Mouse (Mus musculus) hindlimb bud, embryonic 11.5 days (tissue): ENCODE results near the gene Zfp185.

Experiments used
- DNase-seq: peaks from one replicate; pipeline ENCODE4 v3.0.0-alpha.2; 2012; ENCODE audit warnings: low read depth, low spot score; ENCODE audit errors: extremely low spot score

The Zfp185 gene

GRCm38 (mm10) chrX:72986841-72987519 lies at the start of gene Zfp185:
Zfp185 (plus strand) TSS chrX:72987339.
- DNase-seq, result no peak

- DNase-seq, result no peak
Measured at GRCm38 (mm10) chrX:72953464-72953863, 33.7 kb upstream of the Zfp185 start.

GRCm38 (mm10) chrX:72956486-72956885 lies 30.7 kb upstream of the Zfp185 start:
- DNase-seq, result no peak

- no peak for DNase-seq
Measured at GRCm38 (mm10) chrX:72960431-72960830, 26.7 kb upstream of the Zfp185 start.

GRCm38 (mm10) chrX:72961511-72961910 lies 25.6 kb upstream of the Zfp185 start:
- DNase-seq, result no peak

GRCm38 (mm10) chrX:72962743-72963142 lies 24.4 kb upstream of the Zfp185 start:
- DNase-seq, result no peak

- no peak for DNase-seq
Measured at GRCm38 (mm10) chrX:72982831-72983230, 4.3 kb upstream of the Zfp185 start.

GRCm38 (mm10) chrX:72985607-72986006 lies 1.5 kb upstream of the Zfp185 start:
- DNase-seq, result no peak

GRCm38 (mm10) chrX:72987520-72987905 lies 374 bp downstream of the Zfp185 start:
- no peak for DNase-seq

- no peak for DNase-seq
Measured at GRCm38 (mm10) chrX:72988431-72988830, 1.3 kb downstream of the Zfp185 start.

GRCm38 (mm10) chrX:72990581-72990980 lies 3.4 kb downstream of the Zfp185 start:
- no peak for DNase-seq

- no peak for DNase-seq
Measured at GRCm38 (mm10) chrX:72992291-72992919, 5.3 kb downstream of the Zfp185 start.

- no peak for DNase-seq
Measured at GRCm38 (mm10) chrX:72995542-72995941, 8.4 kb downstream of the Zfp185 start.

GRCm38 (mm10) chrX:73003110-73003509 lies 16.0 kb downstream of the Zfp185 start:
- no peak for DNase-seq

- DNase-seq, result no peak
Measured at GRCm38 (mm10) chrX:73005678-73006077, 18.5 kb downstream of the Zfp185 start.

- DNase-seq, result peak; percentile 79
Measured at GRCm38 (mm10) chrX:73007597-73008479, 20.7 kb downstream of the Zfp185 start.

GRCm38 (mm10) chrX:73012846-73013245 lies 25.7 kb downstream of the Zfp185 start:
- DNase-seq, result no peak

- DNase-seq, result no peak
Measured at GRCm38 (mm10) chrX:73037003-73037402, 49.9 kb downstream of the Zfp185 start, which contains the start of gene Pnma5. Pnma5 (minus strand) TSS chrX:73037103.

GRCm38 (mm10) chrX:73038831-73039230 lies 51.7 kb downstream of the Zfp185 start:
- DNase-seq, result no peak

- no peak for DNase-seq
Measured at GRCm38 (mm10) chrX:73039666-73040065, 52.5 kb downstream of the Zfp185 start.

GRCm38 (mm10) chrX:73053860-73054563 lies 66.9 kb downstream of the Zfp185 start:
- peak; percentile 62 for DNase-seq
